Mouse (Mus musculus) bone marrow macrophage, adult 2 months (primary cell): ENCODE measurements around the gene Tsc2. TPM values are rescaled to one million over a fixed set of nuclear protein-coding genes. Genes with fewer than 3 reads are reported as not detected.

Source experiments
- H3K27ac ChIP-seq: 2 replicates; pipeline ENCODE4 v1.5.1; 2012; ENCODE audit warnings: low read depth, low read length; ENCODE audit not compliant: insufficient read depth
- H3K4me1 ChIP-seq: 2 replicates; pipeline ENCODE4 v1.6.1; 2012; ENCODE audit warnings: low read length; ENCODE audit not compliant: control insufficient read depth, insufficient read depth
- H3K4me3 ChIP-seq: 2 replicates; pipeline ENCODE4 v1.5.1; 2012; ENCODE audit warnings: mild to moderate bottlenecking, low read length, moderate library complexity; ENCODE audit not compliant: insufficient read depth
- CTCF ChIP-seq: IDR thresholded peaks from 2 replicates; pipeline ENCODE4 v1.5.1; 2012; ENCODE audit warnings: low read depth, mild to moderate bottlenecking, low read length, moderate library complexity
- POLR2A ChIP-seq: IDR thresholded peaks from 2 replicates; pipeline ENCODE4 v1.6.1; 2012; ENCODE audit warnings: mild to moderate bottlenecking, low read depth, low read length, borderline replicate concordance
- polyA plus RNA-seq: library from polyadenylated mRNA; stranded (reverse); fragments of >200 nt; gene quantifications from 2 replicates; pipeline ENCODE4 v1.2.4, GENCODE M21; 2012; ENCODE audit not compliant: missing spikeins, insufficient read depth, insufficient read length

Gene Tsc2
- polyA plus RNA-seq, 1 experiment: 62.1 TPM

DNA sequence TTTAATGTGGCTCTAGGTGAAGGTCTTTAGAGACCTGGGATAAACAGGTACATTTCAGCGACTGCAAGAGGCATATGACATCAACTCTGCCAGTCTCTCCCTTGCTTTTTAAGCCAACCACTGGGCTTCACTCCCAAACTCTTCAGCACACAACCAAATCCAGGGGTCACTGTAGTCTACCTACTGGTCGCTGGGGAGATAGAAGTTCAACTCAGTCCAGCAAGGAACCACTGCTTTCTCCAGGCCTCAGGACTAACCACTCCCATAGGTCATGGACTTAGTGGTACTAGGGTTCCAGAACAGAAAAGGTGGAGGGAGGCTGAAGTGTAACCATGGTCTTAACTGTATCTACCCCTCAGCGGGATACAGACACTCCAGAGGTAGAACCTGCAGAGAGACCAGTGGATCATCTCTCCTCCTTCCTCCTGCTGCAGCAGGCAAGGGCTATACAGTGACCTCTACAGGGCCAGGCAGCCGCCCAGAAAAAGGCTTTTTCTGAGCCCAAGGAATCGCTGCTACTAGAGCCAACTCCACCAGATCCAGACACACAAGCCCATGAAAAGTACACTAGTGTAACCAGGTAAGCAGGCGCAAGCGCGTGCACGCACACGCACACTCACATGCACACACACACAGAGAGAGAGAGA lies 16.4 kb upstream of the Tsc2 start:
- Histone ChIP-seq H3K4me3 (no peak overlapping the region), H3K27ac (no peak overlapping the region), H3K4me1 (peaks cover 8% of the 10 kb centered on the region)
- TF ChIP-seq CTCF (no peak), POLR2A (no peak)

DNA sequence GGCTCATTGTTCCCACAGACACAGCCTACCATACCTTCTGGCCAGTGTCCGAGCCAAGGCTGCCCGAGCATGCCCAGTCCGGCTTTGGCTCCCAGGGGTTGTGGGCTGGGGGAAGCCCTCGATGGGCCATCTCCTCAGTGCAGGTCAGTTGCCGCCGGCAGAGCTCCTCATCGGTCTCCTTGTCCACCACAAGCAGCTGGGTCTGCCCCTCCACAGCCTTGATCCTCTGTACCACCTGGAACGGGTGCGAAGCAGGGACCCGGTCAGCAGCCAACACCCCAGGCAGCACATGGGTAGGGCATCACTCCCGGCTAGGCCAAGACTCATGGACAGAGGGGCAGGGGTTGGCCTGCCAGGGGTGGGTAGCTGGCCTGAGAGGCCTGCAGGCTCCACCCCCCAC lies 15.1 kb upstream of the Tsc2 start:
- Histone ChIP-seq H3K4me1 (peaks cover 8% of the 10 kb centered on the region), H3K27ac (no peak overlapping the region), H3K4me3 (no peak overlapping the region)
- TF ChIP-seq POLR2A: no peak
- no peak for TF ChIP-seq CTCF

DNA sequence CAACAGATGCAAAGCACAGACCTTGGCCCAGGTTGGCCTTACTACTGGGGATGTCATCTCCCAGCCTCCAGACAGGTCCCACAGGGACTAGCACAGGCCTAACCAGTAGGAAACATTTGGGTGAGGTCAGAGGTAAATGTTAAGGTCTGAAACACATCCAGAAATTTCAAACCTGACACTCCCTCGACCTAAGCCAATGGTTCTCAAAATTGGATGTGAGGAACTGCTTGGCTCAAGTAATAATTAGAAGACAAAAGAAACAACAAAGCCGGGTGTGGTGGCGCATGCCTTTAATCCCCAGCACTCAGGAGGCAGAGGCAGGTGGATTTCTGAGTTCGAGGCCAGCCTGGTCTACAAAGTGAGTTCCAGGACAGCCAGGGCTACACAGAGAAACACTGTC lies 14.0 kb upstream of the Tsc2 start:
- TF ChIP-seq CTCF: no peak
- TF ChIP-seq POLR2A: no peak
- peaks cover 8% of the 10 kb centered on the region for H3K4me1 ChIP-seq
- no peak overlapping the region for H3K4me3 ChIP-seq
- no peak overlapping the region for H3K27ac ChIP-seq

DNA sequence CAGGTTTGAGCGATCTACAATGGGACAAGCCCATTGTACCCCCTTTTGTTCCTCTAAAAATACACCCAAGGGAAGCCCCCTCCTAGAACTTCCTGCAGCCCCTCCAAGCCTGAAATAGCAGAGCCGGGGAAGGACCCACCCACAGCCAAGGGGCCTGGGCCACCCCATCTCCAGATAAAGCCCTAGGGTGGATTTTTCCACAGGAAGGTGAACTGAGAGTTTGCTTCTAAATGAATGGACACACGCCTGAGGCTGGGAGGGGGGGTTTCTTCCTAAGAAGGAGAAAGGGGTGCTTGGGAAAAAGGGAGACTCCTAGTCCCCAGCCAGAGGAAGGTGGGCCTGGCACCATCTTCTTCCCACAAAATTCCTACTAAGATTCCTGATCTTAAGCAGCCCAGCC lies 13.5 kb upstream of the Tsc2 start:
- Histone ChIP-seq H3K4me1 (peaks cover 8% of the 10 kb centered on the region), H3K27ac (no peak overlapping the region), H3K4me3 (no peak overlapping the region)
- TF ChIP-seq CTCF (no peak), POLR2A (no peak)

DNA sequence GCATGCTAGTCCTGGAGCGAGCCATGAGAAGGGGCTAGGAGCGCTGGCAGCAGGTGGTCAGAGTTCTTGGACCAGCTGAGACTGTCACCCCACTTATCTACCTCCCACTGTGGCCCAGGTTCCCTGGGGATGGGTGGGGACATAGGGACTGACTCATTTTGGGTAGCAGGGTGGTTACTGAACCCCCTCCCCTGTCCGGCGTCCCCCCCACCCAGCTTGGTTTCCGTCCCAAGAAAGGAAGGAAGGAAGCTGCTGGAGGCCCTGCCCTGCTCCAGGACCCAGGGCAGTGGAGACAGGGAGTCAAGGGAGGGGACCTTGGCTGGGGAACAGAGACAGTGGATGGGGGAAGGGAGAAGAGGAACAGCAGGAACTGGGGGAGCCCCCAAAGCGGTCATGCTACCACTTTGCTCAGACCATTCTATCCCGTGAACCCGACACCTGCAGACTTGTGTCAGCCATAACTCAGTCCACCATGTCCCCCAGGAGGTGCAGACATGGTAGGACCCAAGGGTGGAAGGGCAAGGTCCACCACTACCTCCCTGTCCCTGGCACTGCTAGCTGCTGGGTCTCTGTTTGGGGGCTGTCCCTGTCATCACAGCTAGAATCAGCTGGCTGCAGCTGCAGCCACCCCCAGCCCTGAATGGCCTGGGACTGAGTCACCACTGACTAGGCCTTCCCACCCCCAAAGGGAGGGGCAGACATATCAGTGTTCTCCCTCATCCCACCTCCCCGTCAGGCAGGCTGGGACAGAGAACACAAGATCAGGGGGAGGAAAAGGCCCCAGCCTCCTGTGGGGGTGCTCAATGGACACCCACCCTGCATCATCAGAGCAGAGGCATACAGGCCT lies 12.7 kb upstream of the Tsc2 start:
- peaks cover 4% of the 10 kb centered on the region; the same call in 1 of the 2 replicates for H3K4me1 ChIP-seq
- TF ChIP-seq CTCF: no peak
- no peak for TF ChIP-seq POLR2A
- H3K27ac ChIP-seq: no peak overlapping the region
- no peak overlapping the region for H3K4me3 ChIP-seq

DNA sequence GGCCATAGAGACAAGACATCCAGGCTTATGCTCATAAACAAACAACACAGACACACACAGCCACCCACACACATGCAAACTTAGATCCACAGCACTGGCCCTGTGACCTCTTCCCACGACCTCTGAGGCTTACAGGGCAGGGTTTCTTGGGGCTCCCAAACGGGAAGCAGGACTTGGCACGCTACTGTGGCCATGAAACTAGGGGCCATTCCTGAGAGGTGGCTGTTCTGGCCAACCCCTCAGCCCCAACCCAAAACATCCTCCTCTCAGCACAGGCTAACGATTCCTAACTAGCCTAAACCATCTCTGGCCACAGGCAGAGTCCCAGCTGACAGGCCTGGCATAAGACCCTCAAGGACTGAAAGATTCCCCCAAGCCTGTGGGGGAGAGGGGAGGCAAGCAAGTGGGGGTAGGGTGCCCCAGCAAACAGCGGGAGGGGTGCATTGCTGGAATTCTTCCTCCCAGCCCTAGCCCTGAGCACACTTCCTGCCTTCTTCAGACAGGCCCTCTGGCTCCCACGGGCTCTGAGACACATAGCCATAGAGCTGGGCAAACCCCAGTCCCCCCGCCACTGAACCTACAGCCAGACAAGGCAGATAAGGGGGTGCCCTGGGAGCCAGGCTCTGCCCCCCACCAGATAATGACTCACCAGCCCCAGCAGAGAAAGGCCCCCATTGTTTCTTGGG lies 11.7 kb upstream of the Tsc2 start:
- Histone ChIP-seq H3K27ac (no peak overlapping the region), H3K4me3 (no peak overlapping the region), H3K4me1 (no peaks in the 10 kb centered on the region)
- TF ChIP-seq CTCF (no peak), POLR2A (no peak)

DNA sequence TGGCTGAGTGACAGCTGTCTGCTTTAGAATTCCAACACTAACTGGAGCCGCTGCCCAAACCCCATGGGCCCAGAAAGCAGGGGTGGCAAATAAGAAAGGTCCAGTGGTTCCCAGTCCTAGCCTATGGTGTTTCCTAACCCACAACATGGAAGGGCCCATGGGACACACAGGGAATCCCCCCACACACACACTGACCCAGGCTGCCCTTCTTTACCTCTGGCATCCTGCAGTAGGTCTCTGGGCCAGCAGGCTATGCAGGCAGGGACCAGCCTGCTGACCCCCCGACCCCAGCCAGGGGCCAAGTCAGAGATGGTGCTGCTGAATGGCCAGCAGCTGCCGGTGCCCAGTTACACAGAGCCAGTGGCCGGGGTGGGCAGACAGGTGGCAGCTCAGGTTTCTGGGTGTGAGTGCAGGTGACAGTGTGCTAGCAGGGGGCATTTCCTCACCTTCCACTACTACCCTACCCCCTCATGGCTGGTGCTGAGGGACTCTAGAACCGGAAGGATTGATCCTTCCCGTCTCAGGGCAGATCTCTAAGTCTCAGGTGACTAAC lies 10.4 kb upstream of the Tsc2 start:
- Histone ChIP-seq H3K4me1 (no peaks in the 10 kb centered on the region), H3K27ac (no peak overlapping the region), H3K4me3 (no peak overlapping the region)
- no peak for TF ChIP-seq CTCF
- no peak for TF ChIP-seq POLR2A

DNA sequence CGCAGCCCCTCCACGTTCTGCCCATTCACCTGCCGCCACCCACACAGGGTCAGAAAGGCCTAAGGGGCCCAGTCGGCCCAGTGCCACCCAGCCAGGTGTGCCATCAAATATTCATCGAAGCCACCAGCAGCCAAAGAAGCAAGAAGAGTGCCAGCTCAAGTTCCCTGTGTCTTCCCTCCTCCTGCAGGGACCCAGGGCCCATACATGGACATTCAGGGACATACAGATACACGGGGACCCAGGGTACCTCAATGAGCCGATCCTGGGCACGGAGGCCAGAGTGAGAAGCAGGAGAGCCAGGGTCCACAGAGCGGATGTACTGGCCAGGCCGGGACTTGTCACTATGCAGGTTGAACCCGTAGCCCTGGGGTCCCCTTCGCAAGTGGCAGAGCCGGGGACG lies 9.5 kb upstream of the Tsc2 start:
- TF ChIP-seq POLR2A (no peak), CTCF (no peak)
- Histone ChIP-seq H3K4me3 (no peak overlapping the region), H3K27ac (no peak overlapping the region), H3K4me1 (no peaks in the 10 kb centered on the region)

DNA sequence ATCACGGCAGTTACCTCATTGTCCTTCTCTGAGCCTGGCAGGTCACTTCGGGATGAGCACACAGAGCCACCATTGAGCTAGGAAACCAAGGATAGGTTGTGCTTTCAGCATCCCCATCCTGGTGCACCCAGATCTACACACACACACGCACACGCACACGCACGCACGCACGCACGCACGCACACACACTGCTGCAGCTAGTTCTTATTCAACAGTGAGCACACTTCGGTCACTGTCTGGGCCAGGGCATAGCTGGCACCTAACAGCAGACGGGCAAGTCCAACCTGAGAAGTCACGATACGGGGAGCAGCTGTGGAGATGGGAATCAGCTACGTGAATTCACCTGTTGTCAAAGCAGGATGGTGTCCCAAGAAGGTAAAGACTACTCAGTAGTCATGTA lies 8.2 kb upstream of the Tsc2 start:
- H3K27ac ChIP-seq: no peak overlapping the region
- H3K4me3 ChIP-seq: no peak overlapping the region
- TF ChIP-seq CTCF (no peak), POLR2A (no peak)
- peaks cover 2% of the 10 kb centered on the region; the same call in 1 of the 2 replicates for H3K4me1 ChIP-seq

DNA sequence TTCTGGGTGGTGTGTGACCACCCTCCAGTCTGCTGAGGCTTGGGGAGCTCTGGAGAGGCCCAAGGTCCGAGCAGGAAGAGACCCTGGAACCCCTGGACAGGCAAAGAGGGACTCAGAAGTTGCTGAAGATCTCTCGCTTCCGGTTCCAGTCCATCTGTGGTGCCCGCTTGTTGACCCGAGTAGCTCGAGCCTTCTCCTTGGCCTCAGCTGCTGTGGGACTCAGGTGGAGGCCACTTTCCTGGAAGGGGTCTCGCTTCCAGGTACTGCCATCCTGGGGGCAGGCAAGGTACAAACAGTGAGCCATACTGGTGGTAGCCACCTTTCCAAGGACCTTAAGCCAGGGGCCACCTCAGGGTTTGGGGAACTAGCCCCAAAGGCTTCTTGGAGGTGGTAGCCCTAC lies 7.7 kb upstream of the Tsc2 start:
- H3K4me1 ChIP-seq: peaks cover 2% of the 10 kb centered on the region; the same call in 1 of the 2 replicates
- no peak overlapping the region for H3K27ac ChIP-seq
- TF ChIP-seq CTCF (no peak), POLR2A (no peak)
- no peak overlapping the region for H3K4me3 ChIP-seq
